Mouse (Mus musculus): ENCODE data around the gene Fam49a. TPM values are rescaled to one million over a fixed set of nuclear protein-coding genes. Genes with fewer than 3 reads are reported as not detected.
"Not testable (repeated sequence)": the region's sequence is repeated elsewhere in the genome, so short reads cannot be mapped to it uniquely, and the experiment has no call there.

Fam49a gene
- polyA plus RNA-seq, 1 experiment from 2014 or later, result 15.0 TPM

- no peak overlapping the region for H3K4me3 ChIP-seq (ENCODE audit: low read depth, low read length)
These were observed 31.8 kb upstream of the Fam49a start for GRCm38 (mm10) chr12:12230031-12230557.

GRCm38 (mm10) chr12:12232097-12232496 is 29.8 kb upstream of the Fam49a start:
- no peaks in the 10 kb centered on the region for H3K9me3 ChIP-seq (ENCODE audit: control insufficient read depth, low read length)
- no peak overlapping the region for H3K9ac ChIP-seq (ENCODE audit: low read length)
- H3K4me1 ChIP-seq (replicated peaks; ENCODE audit: control insufficient read depth, insufficient read depth, low read length), result no peaks in the 10 kb centered on the region
- WGBS, result 83% methylated on average over 4 of the region's 4 CpGs
- no peak overlapping the region for H3K4me2 ChIP-seq (ENCODE audit: low read length)
- ATAC-seq (replicated peaks; ENCODE audit: low FRiP score, low TSS enrichment, low read depth), result no peak
- no peak overlapping the region for H3K27ac ChIP-seq (ENCODE audit: low read depth)
- DNase-seq (ENCODE audit: low spot score), result no peak
- no peak overlapping the region for H3K4me3 ChIP-seq (ENCODE audit: low read depth, low read length)
- no peaks in the 10 kb centered on the region for H3K27me3 ChIP-seq (replicated peaks; ENCODE audit: control insufficient read depth, insufficient read depth, low read length)
- no peaks in the 10 kb centered on the region for H3K36me3 ChIP-seq (ENCODE audit: control insufficient read depth, insufficient read depth, low read length)

More at GRCm38 (mm10) chr12:12230031-12230557, 31.8 kb upstream of the Fam49a start:
- H3K9me3 ChIP-seq (ENCODE audit: control insufficient read depth, low read length), result no peaks in the 10 kb centered on the region
- no peaks in the 10 kb centered on the region for H3K27me3 ChIP-seq (replicated peaks; ENCODE audit: control insufficient read depth, insufficient read depth, low read length)
- H3K27ac ChIP-seq (ENCODE audit: low read depth), result no peak overlapping the region
- H3K36me3 ChIP-seq (ENCODE audit: control insufficient read depth, insufficient read depth, low read length), result no peaks in the 10 kb centered on the region
- no peak overlapping the region for H3K9ac ChIP-seq (ENCODE audit: low read length)
- no peak overlapping the region for H3K4me2 ChIP-seq (ENCODE audit: low read length)
- no peaks in the 10 kb centered on the region for H3K4me1 ChIP-seq (replicated peaks; ENCODE audit: control insufficient read depth, insufficient read depth, low read length)
- ATAC-seq (replicated peaks; ENCODE audit: low FRiP score, low TSS enrichment, low read depth) (no peak), DNase-seq (ENCODE audit: low spot score) (no peak)

- Histone ChIP-seq H3K4me2 (ENCODE audit: low read length) (no peak overlapping the region), H3K27me3 (replicated peaks; ENCODE audit: control insufficient read depth, insufficient read depth, low read length) (no peaks in the 10 kb centered on the region), H3K27ac (ENCODE audit: low read depth) (no peak overlapping the region), H3K9me3 (ENCODE audit: control insufficient read depth, low read length) (no peaks in the 10 kb centered on the region), H3K9ac (ENCODE audit: low read length) (no peak overlapping the region), H3K4me1 (replicated peaks; ENCODE audit: control insufficient read depth, insufficient read depth, low read length) (no peaks in the 10 kb centered on the region), H3K4me3 (ENCODE audit: low read depth, low read length) (no peak overlapping the region), H3K36me3 (ENCODE audit: control insufficient read depth, insufficient read depth, low read length) (no peaks in the 10 kb centered on the region)
- DNase-seq (ENCODE audit: low spot score), result no peak
- ATAC-seq (replicated peaks; ENCODE audit: low FRiP score, low TSS enrichment, low read depth), result no peak
- 28% methylated on average over 5 of the region's 5 CpGs for WGBS
These were observed 25.0 kb upstream of the Fam49a start for GRCm38 (mm10) chr12:12236978-12237377.

GRCm38 (mm10) chr12:12239502-12239901 is 22.4 kb upstream of the Fam49a start:
- no peaks in the 10 kb centered on the region for H3K27me3 ChIP-seq (replicated peaks; ENCODE audit: control insufficient read depth, insufficient read depth, low read length)
- no peaks in the 10 kb centered on the region for H3K9me3 ChIP-seq (ENCODE audit: control insufficient read depth, low read length)
- WGBS, result 67% methylated on average over 3 of the region's 3 CpGs
- H3K4me3 ChIP-seq (ENCODE audit: low read depth, low read length), result no peak overlapping the region
- H3K4me2 ChIP-seq (ENCODE audit: low read length), result no peak overlapping the region
- DNase-seq (ENCODE audit: low spot score) (no peak), ATAC-seq (replicated peaks; ENCODE audit: low FRiP score, low TSS enrichment, low read depth) (no peak)
- no peaks in the 10 kb centered on the region for H3K4me1 ChIP-seq (replicated peaks; ENCODE audit: control insufficient read depth, insufficient read depth, low read length)
- no peak overlapping the region for H3K9ac ChIP-seq (ENCODE audit: low read length)
- no peak overlapping the region for H3K27ac ChIP-seq (ENCODE audit: low read depth)
- no peaks in the 10 kb centered on the region for H3K36me3 ChIP-seq (ENCODE audit: control insufficient read depth, insufficient read depth, low read length)

GRCm38 (mm10) chr12:12243148-12243547 is 18.8 kb upstream of the Fam49a start:
- Histone ChIP-seq H3K9ac (ENCODE audit: low read length) (no peak overlapping the region), H3K27ac (ENCODE audit: low read depth) (no peak overlapping the region), H3K4me3 (ENCODE audit: low read depth, low read length) (no peak overlapping the region), H3K4me1 (replicated peaks; ENCODE audit: control insufficient read depth, insufficient read depth, low read length) (no peaks in the 10 kb centered on the region), H3K36me3 (ENCODE audit: control insufficient read depth, insufficient read depth, low read length) (no peaks in the 10 kb centered on the region), H3K4me2 (ENCODE audit: low read length) (no peak overlapping the region), H3K27me3 (replicated peaks; ENCODE audit: control insufficient read depth, insufficient read depth, low read length) (no peaks in the 10 kb centered on the region), H3K9me3 (ENCODE audit: control insufficient read depth, low read length) (no peaks in the 10 kb centered on the region)
- 81% methylated on average over 3 of the region's 3 CpGs for WGBS
- DNase-seq (ENCODE audit: low spot score) (no peak), ATAC-seq (replicated peaks; ENCODE audit: low FRiP score, low TSS enrichment, low read depth) (no peak)

- H3K36me3 ChIP-seq (ENCODE audit: control insufficient read depth, insufficient read depth, low read length); H3K27me3 ChIP-seq (replicated peaks; ENCODE audit: control insufficient read depth, insufficient read depth, low read length); H3K4me2 ChIP-seq (ENCODE audit: low read length); H3K4me1 ChIP-seq (replicated peaks; ENCODE audit: control insufficient read depth, insufficient read depth, low read length); H3K9ac ChIP-seq (ENCODE audit: low read length); DNase-seq (ENCODE audit: low spot score); H3K27ac ChIP-seq (ENCODE audit: low read depth); H3K4me3 ChIP-seq (ENCODE audit: low read depth, low read length); ATAC-seq (replicated peaks; ENCODE audit: low FRiP score, low TSS enrichment, low read depth); H3K9me3 ChIP-seq (ENCODE audit: control insufficient read depth, low read length): not testable (repeated sequence)
- WGBS, result 89% methylated on average over 4 of the region's 4 CpGs
These were observed 14.9 kb upstream of the Fam49a start for GRCm38 (mm10) chr12:12247023-12247422.

- no peak for ATAC-seq (replicated peaks; ENCODE audit: low FRiP score, low TSS enrichment, low read depth)
- no peak overlapping the region for H3K27ac ChIP-seq (ENCODE audit: low read depth)
- no peaks in the 10 kb centered on the region for H3K4me1 ChIP-seq (replicated peaks; ENCODE audit: control insufficient read depth, insufficient read depth, low read length)
- no peaks in the 10 kb centered on the region for H3K27me3 ChIP-seq (replicated peaks; ENCODE audit: control insufficient read depth, insufficient read depth, low read length)
- no peaks in the 10 kb centered on the region for H3K36me3 ChIP-seq (ENCODE audit: control insufficient read depth, insufficient read depth, low read length)
- H3K4me3 ChIP-seq (ENCODE audit: low read depth, low read length), result no peak overlapping the region
- no peaks in the 10 kb centered on the region for H3K9me3 ChIP-seq (ENCODE audit: control insufficient read depth, low read length)
- 50% methylated on average over 2 of the region's 2 CpGs for WGBS
- H3K4me2 ChIP-seq (ENCODE audit: low read length), result no peak overlapping the region
- DNase-seq (ENCODE audit: low spot score), result no peak
- H3K9ac ChIP-seq (ENCODE audit: low read length), result no peak overlapping the region
These were observed 12.4 kb upstream of the Fam49a start for GRCm38 (mm10) chr12:12249521-12249920.

- no peaks in the 10 kb centered on the region for H3K36me3 ChIP-seq (ENCODE audit: control insufficient read depth, insufficient read depth, low read length)
- no peak overlapping the region for H3K4me2 ChIP-seq (ENCODE audit: low read length)
- H3K9me3 ChIP-seq (ENCODE audit: control insufficient read depth, low read length), result no peaks in the 10 kb centered on the region
- H3K9ac ChIP-seq (ENCODE audit: low read length), result no peak overlapping the region
- DNase-seq (ENCODE audit: low spot score) (no peak), ATAC-seq (replicated peaks; ENCODE audit: low FRiP score, low TSS enrichment, low read depth) (no peak)
- no peak overlapping the region for H3K27ac ChIP-seq (ENCODE audit: low read depth)
- no peaks in the 10 kb centered on the region for H3K27me3 ChIP-seq (replicated peaks; ENCODE audit: control insufficient read depth, insufficient read depth, low read length)
- 33% methylated on average over 5 of the region's 5 CpGs for WGBS
- no peaks in the 10 kb centered on the region for H3K4me1 ChIP-seq (replicated peaks; ENCODE audit: control insufficient read depth, insufficient read depth, low read length)
- H3K4me3 ChIP-seq (ENCODE audit: low read depth, low read length), result no peak overlapping the region
These were observed 8.4 kb upstream of the Fam49a start for GRCm38 (mm10) chr12:12253526-12253925.

- Histone ChIP-seq H3K36me3 (ENCODE audit: control insufficient read depth, insufficient read depth, low read length) (no peaks in the 10 kb centered on the region), H3K4me1 (replicated peaks; ENCODE audit: control insufficient read depth, insufficient read depth, low read length) (no peaks in the 10 kb centered on the region), H3K4me3 (ENCODE audit: low read depth, low read length) (no peak overlapping the region), H3K9ac (ENCODE audit: low read length) (no peak overlapping the region), H3K27ac (ENCODE audit: low read depth) (no peak overlapping the region), H3K27me3 (replicated peaks; ENCODE audit: control insufficient read depth, insufficient read depth, low read length) (no peaks in the 10 kb centered on the region), H3K4me2 (ENCODE audit: low read length) (no peak overlapping the region), H3K9me3 (ENCODE audit: control insufficient read depth, low read length) (no peaks in the 10 kb centered on the region)
- ATAC-seq (replicated peaks; ENCODE audit: low FRiP score, low TSS enrichment, low read depth), result no peak
- 82% methylated on average over 4 of the region's 4 CpGs for WGBS
- DNase-seq (ENCODE audit: low spot score), result no peak
These were observed 7.8 kb upstream of the Fam49a start for GRCm38 (mm10) chr12:12254139-12254538.
